Mouse (Mus musculus) liver, embryonic 14.5 days (tissue): ENCODE data around the gene Zc3h12d.

ENCODE experiments used
- CTCF ChIP-seq: IDR thresholded peaks from 2 replicates; pipeline ENCODE4 v1.5.1; 2016; ENCODE audit warnings: antibody characterized with exemption, low read depth, control low read depth
- EP300 ChIP-seq: IDR thresholded peaks from 2 replicates; pipeline ENCODE4 v1.6.1; 2016; ENCODE audit warnings: antibody characterized with exemption, low read depth

GRCm38 (mm10) chr10:7904157-7904556 lies 71.9 kb downstream of the Zc3h12d start:
- TF ChIP-seq CTCF (no peak), EP300 (no peak)
